Mouse (Mus musculus) testis, postnatal 14 days (tissue): Measurements from ENCODE around the gene Pcdh9.

Source experiments
- DNase-seq: peaks from one replicate; pipeline ENCODE4 v3.0.0; 2021; ENCODE audit warnings: low spot score

The Pcdh9 gene

GRCm38 (mm10) chr14:93890519-93891370, at the start of gene Pcdh9:
Gene Pcdh9 (minus strand): TSS chr14:93890679.
- peak; percentile 84 for DNase-seq

GRCm38 (mm10) chr14:93906928-93907327, 16.4 kb upstream of the Pcdh9 start:
- DNase-seq, result no peak

GRCm38 (mm10) chr14:93898533-93898932, 8.1 kb upstream of the Pcdh9 start:
- DNase-seq, result no peak

GRCm38 (mm10) chr14:93895131-93895530, 4.7 kb upstream of the Pcdh9 start:
- DNase-seq, result no peak

- no peak for DNase-seq
Measured at GRCm38 (mm10) chr14:93891371-93891746, 880 bp upstream of the Pcdh9 start.

DNA sequence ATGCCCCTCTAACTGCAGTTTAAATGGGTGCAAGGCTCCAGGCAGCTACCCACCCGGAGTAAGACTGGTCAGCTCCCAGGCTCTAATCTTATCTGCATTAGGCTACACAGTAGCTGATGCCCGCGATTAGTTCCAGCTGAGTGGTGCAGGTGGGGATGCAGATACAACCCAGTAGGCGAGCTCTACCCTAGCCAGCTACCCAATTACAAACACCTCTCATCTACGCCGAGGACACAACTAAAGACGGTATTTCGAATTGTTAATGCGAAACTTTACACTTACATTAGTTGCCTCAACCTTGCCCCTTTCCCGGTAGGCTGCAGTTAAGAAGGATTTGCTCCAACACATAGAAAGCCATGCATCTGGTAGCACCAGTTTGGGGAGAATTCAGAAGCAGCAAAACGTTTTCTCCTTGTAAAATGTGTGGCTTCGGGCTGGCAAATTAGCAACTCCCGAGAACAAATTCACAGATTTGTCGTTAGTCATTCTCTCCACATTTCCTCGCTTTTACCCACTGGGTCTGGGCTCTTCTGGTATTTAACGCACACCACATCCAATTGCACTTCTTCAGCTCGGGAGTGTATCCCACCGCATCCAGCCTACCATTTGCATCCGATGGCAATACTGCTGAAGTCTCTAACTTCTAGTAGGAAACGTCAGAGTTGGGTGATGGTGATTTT, 500 bp downstream of the Pcdh9 start:
- DNase-seq, result peak; percentile 62

GRCm38 (mm10) chr14:93889231-93889630, 1.2 kb downstream of the Pcdh9 start:
- DNase-seq, result no peak

DNA sequence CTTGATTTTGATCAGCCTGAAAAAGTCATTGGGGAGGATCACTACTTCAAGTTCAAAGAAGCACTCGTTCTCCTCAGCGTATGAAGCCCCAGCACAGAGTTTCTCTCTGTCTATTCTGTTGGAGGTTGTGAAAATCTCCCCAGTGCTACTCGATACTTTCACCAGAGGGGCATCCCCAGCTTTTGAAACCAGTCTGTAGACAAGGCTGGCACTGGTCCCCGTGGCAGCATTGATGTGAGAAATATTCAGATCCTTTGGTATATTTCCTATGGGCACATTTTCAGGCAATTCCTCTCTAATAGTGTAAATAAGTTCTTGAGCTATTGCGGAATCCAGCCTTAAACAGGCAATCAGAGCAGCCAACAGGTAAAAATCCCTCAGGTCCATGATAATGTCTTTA, 2.1 kb downstream of the Pcdh9 start:
- DNase-seq, result no peak

GRCm38 (mm10) chr14:93887066-93887465, 3.4 kb downstream of the Pcdh9 start:
- DNase-seq, result no peak

DNA sequence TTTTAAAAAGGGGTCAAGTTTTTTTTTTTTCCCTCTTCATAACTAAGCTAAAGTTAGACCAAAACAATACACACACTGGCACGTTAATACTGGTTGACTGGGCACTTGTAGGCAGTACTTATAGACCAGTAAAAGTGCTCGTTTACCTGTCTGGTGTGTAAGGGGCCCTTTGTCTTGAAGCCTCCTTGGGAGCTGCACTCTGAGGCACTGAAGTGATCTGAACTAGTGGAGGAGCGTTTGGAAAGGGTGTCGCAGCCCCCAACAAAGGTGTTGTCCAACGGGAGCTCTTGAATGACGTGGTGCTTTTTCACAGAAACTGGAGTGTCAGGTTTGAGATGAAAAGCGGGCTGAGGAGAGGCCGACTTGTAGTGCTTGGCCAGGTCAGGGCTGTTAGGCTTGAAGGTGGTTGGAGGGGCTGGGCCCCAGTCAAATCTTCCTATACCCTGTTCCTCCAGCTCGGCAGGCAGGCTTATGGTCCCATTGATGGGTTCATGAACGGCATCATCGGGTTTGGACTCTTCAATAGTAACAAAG, 4.9 kb downstream of the Pcdh9 start:
- DNase-seq, result no peak

- DNase-seq, result no peak
Measured at GRCm38 (mm10) chr14:93884467-93884866, 6.0 kb downstream of the Pcdh9 start.

DNA sequence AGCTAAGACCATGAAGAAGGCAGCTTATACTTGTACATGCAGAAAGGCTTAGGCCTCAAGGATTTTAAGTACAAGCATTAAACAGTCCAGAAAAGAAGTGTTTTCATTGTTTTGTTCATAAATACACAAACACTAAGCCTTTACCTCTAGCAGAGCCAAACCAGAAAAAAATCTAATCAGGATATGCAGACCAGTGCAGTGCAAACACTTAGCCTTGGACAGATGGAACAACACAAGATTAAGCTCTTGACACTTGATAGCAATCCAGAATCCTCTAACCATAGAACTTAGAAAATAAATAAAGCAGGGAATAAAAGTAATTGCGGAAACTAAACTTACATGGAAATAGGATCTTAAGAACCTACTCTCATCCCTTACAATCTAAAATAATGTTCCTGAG, 10.4 kb downstream of the Pcdh9 start:
- no peak for DNase-seq

- DNase-seq, result no peak
Measured at GRCm38 (mm10) chr14:93875968-93876367, 14.5 kb downstream of the Pcdh9 start.

- DNase-seq, result no peak
Measured at GRCm38 (mm10) chr14:93868211-93868610, 22.3 kb downstream of the Pcdh9 start.

- no peak for DNase-seq
Measured at GRCm38 (mm10) chr14:93858069-93858468, 32.4 kb downstream of the Pcdh9 start.

GRCm38 (mm10) chr14:93846091-93846677, 44.3 kb downstream of the Pcdh9 start:
- DNase-seq, result no peak

- DNase-seq, result no peak
Measured at GRCm38 (mm10) chr14:93842686-93843288, 47.7 kb downstream of the Pcdh9 start.

DNA sequence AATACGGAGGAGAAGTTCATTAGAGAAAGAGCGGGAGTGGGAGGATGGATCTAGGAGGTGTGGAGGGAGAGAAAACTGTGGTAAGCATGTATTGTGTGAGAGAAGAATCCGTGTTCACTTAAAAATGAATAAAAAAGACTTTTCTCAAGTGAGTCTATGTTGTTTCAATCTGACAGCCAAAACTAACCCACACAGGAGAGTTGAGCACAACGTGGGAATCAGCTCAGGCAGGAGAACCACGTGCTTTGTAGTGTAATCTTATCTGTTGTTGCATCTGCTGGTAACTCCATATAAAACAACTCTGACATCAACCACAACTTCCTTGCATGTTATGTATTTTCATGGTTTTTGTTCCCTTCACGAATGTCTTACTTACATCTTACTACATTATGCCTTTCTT, 58.0 kb downstream of the Pcdh9 start:
- no peak for DNase-seq

DNA sequence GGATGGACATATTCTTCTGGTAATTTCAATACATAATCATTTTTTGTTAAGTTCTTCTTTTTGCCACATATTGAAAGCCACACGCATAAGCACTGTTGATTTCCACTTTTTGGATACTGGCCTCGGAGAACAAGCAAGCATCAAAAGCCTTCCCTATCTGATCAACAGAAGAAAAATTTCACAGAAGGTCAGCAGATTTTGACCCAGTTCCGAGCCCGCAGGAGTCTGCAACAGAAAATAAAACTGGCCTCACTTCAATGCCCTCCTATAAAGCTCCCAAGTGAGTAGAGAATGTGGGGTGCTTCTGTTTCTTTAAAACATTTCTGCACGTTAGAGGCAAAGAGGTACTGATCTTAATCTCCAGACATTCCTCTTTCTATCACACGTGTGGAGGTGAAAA, 63.3 kb downstream of the Pcdh9 start:
- DNase-seq, result no peak

GRCm38 (mm10) chr14:93826042-93826462, 64.4 kb downstream of the Pcdh9 start:
- DNase-seq, result no peak

DNA sequence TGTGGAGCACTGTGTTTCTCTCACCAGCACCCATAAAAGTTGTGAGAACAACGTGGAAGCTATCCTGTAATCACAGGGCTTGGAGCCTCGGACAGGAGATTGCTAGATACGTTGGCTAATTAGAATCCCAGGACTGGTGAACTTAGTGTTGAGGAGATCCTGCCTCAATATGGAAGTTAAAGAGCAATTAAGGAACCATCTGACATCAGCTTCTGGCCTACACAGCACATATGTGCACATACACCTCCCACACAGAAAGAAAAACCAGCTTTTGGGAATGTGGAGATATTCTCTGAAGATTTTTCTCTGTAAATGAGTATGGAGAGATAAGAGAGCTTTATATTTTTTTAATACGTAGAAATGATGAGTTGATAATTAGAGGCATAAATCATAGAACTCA, 71.6 kb downstream of the Pcdh9 start:
- DNase-seq, result no peak

- no peak for DNase-seq
Measured at GRCm38 (mm10) chr14:93817591-93817990, 72.9 kb downstream of the Pcdh9 start.
